Mouse (Mus musculus): ENCODE data around the gene Kcnj6. TPM values are rescaled to one million over a fixed set of nuclear protein-coding genes. Genes with fewer than 3 reads are reported as not detected.

Gene Kcnj6
- polyA plus RNA-seq, 1 experiment from 2014 or later, result 0.21 TPM

- Histone ChIP-seq H3K27ac (no peak overlapping the region), H3K36me3 (no peaks in the 10 kb centered on the region), H3K4me2 (no peak overlapping the region), H3K27me3 (replicated peaks) (no peaks in the 10 kb centered on the region), H3K4me3 (replicated peaks) (no peak overlapping the region), H3K4me1 (no peaks in the 10 kb centered on the region), H3K9ac (no peak overlapping the region), H3K9me3 (no peaks in the 10 kb centered on the region)
- ATAC-seq (ENCODE audit: insufficient read depth, low FRiP score, low read depth), result no peak
- WGBS, result 79% methylated on average over 6 of the region's 6 CpGs
These were observed 200.1 kb downstream of the Kcnj6 start for GRCm38 (mm10) chr16:94797366-94797765.

DNA sequence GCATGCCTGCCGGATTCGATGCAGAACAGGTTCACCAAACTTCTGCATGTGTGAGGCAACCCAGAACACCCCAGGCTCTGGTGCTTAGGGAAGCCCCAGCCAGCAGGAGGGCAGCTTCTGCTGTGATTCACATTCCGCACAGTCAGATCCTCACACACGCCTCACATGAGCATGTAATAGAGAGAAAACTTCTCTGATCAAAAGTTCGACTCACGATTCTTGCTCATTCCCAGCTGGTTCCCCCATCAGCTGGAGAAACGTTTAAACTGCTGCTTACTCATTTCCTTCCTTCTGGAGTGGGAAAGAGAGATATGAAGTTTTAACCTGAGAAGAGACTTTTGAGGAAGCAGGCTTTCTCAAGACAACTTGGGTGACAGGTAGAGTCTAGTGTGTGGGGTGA is 204.5 kb downstream of the Kcnj6 start:
- Histone ChIP-seq H3K4me3 (replicated peaks) (no peak overlapping the region), H3K9me3 (no peaks in the 10 kb centered on the region), H3K36me3 (no peaks in the 10 kb centered on the region), H3K9ac (no peak overlapping the region), H3K4me2 (no peak overlapping the region), H3K27ac (no peak overlapping the region), H3K27me3 (replicated peaks) (no peaks in the 10 kb centered on the region), H3K4me1 (no peaks in the 10 kb centered on the region)
- 61% methylated on average over 7 of the region's 7 CpGs for WGBS
- no peak for ATAC-seq (ENCODE audit: insufficient read depth, low FRiP score, low read depth)

GRCm38 (mm10) chr16:94789958-94790357 is 207.5 kb downstream of the Kcnj6 start:
- no peak overlapping the region for H3K27ac ChIP-seq
- H3K9me3 ChIP-seq, result no peaks in the 10 kb centered on the region
- H3K4me1 ChIP-seq, result no peaks in the 10 kb centered on the region
- no peak overlapping the region for H3K4me2 ChIP-seq
- WGBS, result 26% methylated on average over 6 of the region's 6 CpGs
- no peak overlapping the region for H3K4me3 ChIP-seq (replicated peaks)
- H3K9ac ChIP-seq, result no peak overlapping the region
- ATAC-seq (ENCODE audit: insufficient read depth, low FRiP score, low read depth), result no peak
- H3K36me3 ChIP-seq, result no peaks in the 10 kb centered on the region
- H3K27me3 ChIP-seq (replicated peaks), result no peaks in the 10 kb centered on the region

- H3K4me3 ChIP-seq (replicated peaks), result no peak overlapping the region
- H3K9me3 ChIP-seq, result no peaks in the 10 kb centered on the region
- no peak overlapping the region for H3K9ac ChIP-seq
- H3K27me3 ChIP-seq (replicated peaks), result no peaks in the 10 kb centered on the region
- H3K36me3 ChIP-seq, result no peaks in the 10 kb centered on the region
- WGBS, result 76% methylated on average over 7 of the region's 7 CpGs
- H3K4me1 ChIP-seq, result no peaks in the 10 kb centered on the region
- no peak for ATAC-seq (ENCODE audit: insufficient read depth, low FRiP score, low read depth)
- no peak overlapping the region for H3K27ac ChIP-seq
- no peak overlapping the region for H3K4me2 ChIP-seq
These were observed 208.8 kb downstream of the Kcnj6 start for GRCm38 (mm10) chr16:94788716-94789115.

- ATAC-seq (ENCODE audit: insufficient read depth, low FRiP score, low read depth), result no peak
- no peaks in the 10 kb centered on the region for H3K4me1 ChIP-seq
- 6% methylated on average over 16 of the region's 16 CpGs for WGBS
These were observed 209.3 kb downstream of the Kcnj6 start for GRCm38 (mm10) chr16:94788165-94788564.

GRCm38 (mm10) chr16:94785873-94786272 is 211.6 kb downstream of the Kcnj6 start:
- 77% methylated on average over 5 of the region's 5 CpGs for WGBS
- H3K9ac ChIP-seq, result no peak overlapping the region
- no peak for ATAC-seq (ENCODE audit: insufficient read depth, low FRiP score, low read depth)
- no peaks in the 10 kb centered on the region for H3K27me3 ChIP-seq (replicated peaks)
- no peaks in the 10 kb centered on the region for H3K36me3 ChIP-seq
- no peak overlapping the region for H3K4me2 ChIP-seq
- no peak overlapping the region for H3K4me3 ChIP-seq (replicated peaks)
- no peak overlapping the region for H3K27ac ChIP-seq
- no peaks in the 10 kb centered on the region for H3K4me1 ChIP-seq
- H3K9me3 ChIP-seq, result no peaks in the 10 kb centered on the region

More at GRCm38 (mm10) chr16:94788165-94788564, 209.3 kb downstream of the Kcnj6 start:
- Histone ChIP-seq H3K9me3 (no peaks in the 10 kb centered on the region), H3K9ac (no peak overlapping the region), H3K27me3 (replicated peaks) (no peaks in the 10 kb centered on the region), H3K4me2 (no peak overlapping the region), H3K27ac (no peak overlapping the region), H3K36me3 (no peaks in the 10 kb centered on the region), H3K4me3 (replicated peaks) (no peak overlapping the region)

GRCm38 (mm10) chr16:94783696-94784095 is 213.8 kb downstream of the Kcnj6 start:
- 69% methylated on average over 7 of the region's 7 CpGs for WGBS

DNA sequence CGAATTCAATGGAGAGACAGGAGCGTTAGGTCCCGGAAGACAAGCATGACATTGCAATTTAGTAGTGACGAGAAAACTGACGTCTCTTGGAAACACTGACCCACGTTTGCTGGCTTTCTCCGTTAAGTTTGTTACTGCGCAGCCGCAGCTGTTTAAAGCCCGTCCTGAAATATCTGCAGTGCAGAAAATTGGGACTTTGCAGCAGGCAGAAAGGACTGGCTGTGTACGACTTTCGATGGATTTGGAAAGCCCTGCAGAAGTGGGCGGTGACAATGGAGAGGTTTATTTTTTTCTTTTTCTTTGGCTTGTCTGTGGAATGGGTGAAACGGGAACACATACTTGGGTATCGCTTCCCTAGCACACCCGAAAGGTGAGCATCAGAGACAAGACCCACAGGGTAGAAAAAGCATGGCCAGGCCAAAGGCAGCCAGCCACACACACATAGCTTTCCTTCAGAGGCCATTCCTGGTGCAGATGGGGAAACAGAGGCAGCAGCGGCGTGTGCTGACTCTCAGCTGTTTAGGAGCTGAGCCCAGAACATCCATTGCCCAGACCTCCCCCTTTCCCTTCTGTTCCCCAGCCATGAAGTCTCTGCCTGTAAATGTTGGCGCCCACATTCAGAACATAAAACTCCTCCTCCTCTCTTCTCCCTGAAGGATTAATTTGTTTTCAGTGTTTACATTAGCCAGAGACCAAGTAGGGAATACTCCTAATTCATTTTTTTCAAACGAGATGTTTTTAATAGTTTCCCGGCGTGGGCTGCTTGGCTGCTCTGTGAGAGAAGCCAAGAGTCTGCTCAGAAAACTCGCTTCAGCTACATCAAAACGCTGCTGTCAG is 215.2 kb downstream of the Kcnj6 start:
- H3K27ac ChIP-seq, result no peak overlapping the region; the same call in 1 of the 2 replicates
- no peaks in the 10 kb centered on the region for H3K27me3 ChIP-seq (replicated peaks)
- no peak overlapping the region for H3K4me3 ChIP-seq (replicated peaks)
- no peaks in the 10 kb centered on the region for H3K9me3 ChIP-seq
- H3K9ac ChIP-seq, result no peak overlapping the region
- no peaks in the 10 kb centered on the region for H3K36me3 ChIP-seq
- ATAC-seq (ENCODE audit: insufficient read depth, low FRiP score, low read depth), result no peak
- WGBS, result 66% methylated on average over 24 of the region's 24 CpGs
- no peak overlapping the region for H3K4me2 ChIP-seq
- H3K4me1 ChIP-seq, result no peaks in the 10 kb centered on the region

More at GRCm38 (mm10) chr16:94783696-94784095, 213.8 kb downstream of the Kcnj6 start:
- H3K36me3 ChIP-seq, result no peaks in the 10 kb centered on the region
- no peak overlapping the region for H3K27ac ChIP-seq
- no peaks in the 10 kb centered on the region for H3K9me3 ChIP-seq
- H3K4me1 ChIP-seq, result no peaks in the 10 kb centered on the region
- no peak overlapping the region for H3K4me3 ChIP-seq (replicated peaks)
- no peaks in the 10 kb centered on the region for H3K27me3 ChIP-seq (replicated peaks)
- no peak overlapping the region for H3K4me2 ChIP-seq
- no peak overlapping the region for H3K9ac ChIP-seq
- no peak for ATAC-seq (ENCODE audit: insufficient read depth, low FRiP score, low read depth)

GRCm38 (mm10) chr16:94773928-94774327 is 223.6 kb downstream of the Kcnj6 start:
- Histone ChIP-seq H3K36me3 (no peaks in the 10 kb centered on the region), H3K4me3 (replicated peaks) (no peak overlapping the region), H3K27me3 (replicated peaks) (no peaks in the 10 kb centered on the region), H3K27ac (no peak overlapping the region), H3K9me3 (no peaks in the 10 kb centered on the region), H3K4me1 (no peaks in the 10 kb centered on the region), H3K4me2 (no peak overlapping the region), H3K9ac (no peak overlapping the region)
- ATAC-seq (ENCODE audit: insufficient read depth, low FRiP score, low read depth), result no peak
- 68% methylated on average over 5 of the region's 5 CpGs for WGBS

- Histone ChIP-seq H3K36me3 (no peaks in the 10 kb centered on the region), H3K4me3 (replicated peaks) (no peak overlapping the region), H3K27ac (no peak overlapping the region), H3K9me3 (no peaks in the 10 kb centered on the region), H3K27me3 (replicated peaks) (no peaks in the 10 kb centered on the region), H3K4me1 (no peaks in the 10 kb centered on the region), H3K4me2 (no peak overlapping the region), H3K9ac (no peak overlapping the region)
- no peak for ATAC-seq (ENCODE audit: insufficient read depth, low FRiP score, low read depth)
- WGBS, result 78% methylated on average over 6 of the region's 6 CpGs
These were observed 229.9 kb downstream of the Kcnj6 start for GRCm38 (mm10) chr16:94767606-94768005.

- ATAC-seq (ENCODE audit: insufficient read depth, low FRiP score, low read depth), result no peak
- Histone ChIP-seq H3K36me3 (no peaks in the 10 kb centered on the region), H3K4me1 (no peaks in the 10 kb centered on the region), H3K4me3 (replicated peaks) (no peak overlapping the region), H3K27ac (no peak overlapping the region), H3K27me3 (replicated peaks) (no peaks in the 10 kb centered on the region), H3K9ac (no peak overlapping the region), H3K9me3 (no peaks in the 10 kb centered on the region), H3K4me2 (no peak overlapping the region)
- 36% methylated on average over 8 of the region's 8 CpGs for WGBS
These were observed 232.4 kb downstream of the Kcnj6 start for GRCm38 (mm10) chr16:94765129-94765528.

GRCm38 (mm10) chr16:94760732-94761131 is 236.8 kb downstream of the Kcnj6 start:
- no peaks in the 10 kb centered on the region for H3K4me1 ChIP-seq
- no peaks in the 10 kb centered on the region for H3K36me3 ChIP-seq
- ATAC-seq (ENCODE audit: insufficient read depth, low FRiP score, low read depth), result peak; percentile 39; the same call in 1 of the 2 replicates
- no peaks in the 10 kb centered on the region for H3K9me3 ChIP-seq
- H3K27ac ChIP-seq, result no peak overlapping the region
- H3K27me3 ChIP-seq (replicated peaks), result no peaks in the 10 kb centered on the region
- H3K4me3 ChIP-seq (replicated peaks), result no peak overlapping the region
- H3K4me2 ChIP-seq, result no peak overlapping the region
- no peak overlapping the region for H3K9ac ChIP-seq
- 50% methylated on average over 8 of the region's 11 CpGs for WGBS

Measured in stomach, embryonic 15.5 days (tissue).